Mouse (Mus musculus) CH12.LX (cell line): ENCODE data around the gene 4922502D21Rik.

ENCODE experiments used
- CHD2 ChIP-seq: IDR thresholded peaks from 2 replicates; pipeline ENCODE4 v1.6.1; 2011; ENCODE audit warnings: low read length, improper control_type of control experiment
- CTCF ChIP-seq, 2 experiments: IDR thresholded peaks in 1 of 2; conservative IDR thresholded peaks in 1 of 2; 2 replicates each; pipeline ENCODE4 v1.5.1; 2011 to 2012; ENCODE audit warnings: low read depth in 2 of 2, low read length in 2 of 2, improper control_type of control experiment in 1 of 2, inconsistent platforms in 1 of 2, mild to moderate bottlenecking in 1 of 2, moderate library complexity in 1 of 2
- ELF1 ChIP-seq: IDR thresholded peaks from 2 replicates; pipeline ENCODE4 v1.6.1; 2014; ENCODE audit warnings: low read depth, mild to moderate bottlenecking, inconsistent platforms, low read length, improper control_type of control experiment
- EP300 ChIP-seq: IDR thresholded peaks from 2 replicates; pipeline ENCODE4 v1.6.1; 2011; ENCODE audit warnings: low read length, improper control_type of control experiment
- GABPA ChIP-seq: IDR thresholded peaks from 2 replicates; pipeline ENCODE4 v1.6.1; 2012; ENCODE audit warnings: low read depth, low read length, improper control_type of control experiment, inconsistent platforms; ENCODE audit not compliant: insufficient replicate concordance
- JUN ChIP-seq: IDR thresholded peaks from 2 replicates; pipeline ENCODE4 v1.6.1; 2011; ENCODE audit warnings: low read depth, mild to moderate bottlenecking, low read length, improper control_type of control experiment, moderate library complexity; ENCODE audit not compliant: insufficient read depth
- MAFK ChIP-seq: IDR thresholded peaks from 2 replicates; pipeline ENCODE4 v1.6.1; 2011; ENCODE audit warnings: low read length, improper control_type of control experiment; ENCODE audit not compliant: insufficient replicate concordance
- MXI1 ChIP-seq: IDR thresholded peaks from 2 replicates; pipeline ENCODE4 v1.6.1; 2011; ENCODE audit warnings: mild to moderate bottlenecking, low read depth, low read length, improper control_type of control experiment
- POLR2A ChIP-seq: IDR thresholded peaks from 2 replicates; pipeline ENCODE4 v1.6.1; 2011; ENCODE audit warnings: low read depth, mild to moderate bottlenecking, improper control_type of control experiment, low read length
- RCOR1 ChIP-seq: conservative IDR thresholded peaks from 2 replicates; pipeline ENCODE4 v1.6.1; 2012; ENCODE audit warnings: low read depth, mild to moderate bottlenecking, inconsistent platforms, low read length, improper control_type of control experiment
- UBTF ChIP-seq: IDR thresholded peaks from 2 replicates; pipeline ENCODE4 v1.6.1; 2012; ENCODE audit warnings: low read depth, mild to moderate bottlenecking, inconsistent platforms, low read length, improper control_type of control experiment, moderate library complexity
- USF1 ChIP-seq: IDR thresholded peaks from 2 replicates; pipeline ENCODE4 v1.6.1; 2014; ENCODE audit warnings: low read depth, mild to moderate bottlenecking, inconsistent platforms, low read length, improper control_type of control experiment

- TF ChIP-seq ELF1: 0 out of 2 replicates have a peak, but pooled peaks have one; percentile 15
- peak; percentile 14; the same call in 1 of the 2 replicates for TF ChIP-seq EP300
- TF ChIP-seq MXI1: no peak
- no peak for TF ChIP-seq CTCF (conservative IDR thresholded peaks at IDR 0.05 in 1 of 2, IDR thresholded peaks at IDR 0.05 in 1 of 2; ENCODE audit: low read depth in 2 of 2, low read length in 2 of 2)
- no peak for TF ChIP-seq UBTF
- no peak for TF ChIP-seq RCOR1
- no peak for TF ChIP-seq POLR2A
- no peak for TF ChIP-seq JUN
- no peak for TF ChIP-seq CHD2
- TF ChIP-seq MAFK: no peak
- TF ChIP-seq USF1: no peak
- no peak for TF ChIP-seq GABPA
Measured at GRCm38 (mm10) chr6:129283271-129283670, 48.3 kb downstream of the 4922502D21Rik start.
